Mouse (Mus musculus): ENCODE results near the gene Gpr61.

Gene Gpr61

DNA sequence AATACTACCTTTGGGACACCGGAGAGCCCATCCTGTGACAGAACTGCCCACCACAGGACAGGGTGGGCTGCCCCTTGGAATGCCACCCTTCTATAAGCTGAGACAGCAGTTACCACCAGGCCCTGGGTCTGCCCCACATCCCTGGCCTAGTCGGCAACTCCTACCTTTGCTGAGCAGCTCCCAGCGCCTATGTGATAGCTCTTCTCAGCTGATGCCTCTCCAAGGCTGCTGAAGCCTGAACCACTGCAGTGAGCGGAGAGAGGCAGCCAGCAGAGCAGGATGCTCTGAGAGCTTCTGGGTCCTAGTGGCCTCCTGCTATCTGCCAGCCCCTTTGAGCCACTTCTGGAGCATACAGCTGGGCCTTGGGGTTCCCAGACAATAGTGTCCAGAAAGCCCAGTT lies at the start of gene Gpr61:
Gene Gpr61 (minus strand): TSS at position 227 of the 400 bp plus-strand sequence.
- DNase-seq (ENCODE audit: low read depth, low spot score), result no peak

DNA sequence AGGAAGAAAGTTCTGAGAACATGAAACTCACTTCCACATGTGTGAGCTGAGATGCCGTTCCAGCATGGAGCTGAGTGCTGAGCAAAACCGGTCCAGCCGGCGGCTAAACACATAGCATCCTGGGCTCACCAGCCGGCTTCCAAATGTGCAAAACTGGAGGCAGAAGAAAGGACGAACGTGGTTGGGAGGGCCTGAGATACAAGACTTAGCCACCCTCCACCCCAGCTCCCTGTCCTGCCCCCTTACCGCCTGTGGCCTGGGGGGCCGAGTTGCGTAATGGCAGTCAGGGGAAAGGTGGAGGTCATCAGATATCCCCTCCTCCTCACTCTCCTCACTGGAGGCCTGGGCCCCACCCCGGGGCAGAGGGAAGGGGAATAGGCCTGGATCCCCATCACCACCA lies 49.8 kb upstream of the Gpr61 start:
- DNase-seq (ENCODE audit: low read depth, low spot score), result no peak

DNA sequence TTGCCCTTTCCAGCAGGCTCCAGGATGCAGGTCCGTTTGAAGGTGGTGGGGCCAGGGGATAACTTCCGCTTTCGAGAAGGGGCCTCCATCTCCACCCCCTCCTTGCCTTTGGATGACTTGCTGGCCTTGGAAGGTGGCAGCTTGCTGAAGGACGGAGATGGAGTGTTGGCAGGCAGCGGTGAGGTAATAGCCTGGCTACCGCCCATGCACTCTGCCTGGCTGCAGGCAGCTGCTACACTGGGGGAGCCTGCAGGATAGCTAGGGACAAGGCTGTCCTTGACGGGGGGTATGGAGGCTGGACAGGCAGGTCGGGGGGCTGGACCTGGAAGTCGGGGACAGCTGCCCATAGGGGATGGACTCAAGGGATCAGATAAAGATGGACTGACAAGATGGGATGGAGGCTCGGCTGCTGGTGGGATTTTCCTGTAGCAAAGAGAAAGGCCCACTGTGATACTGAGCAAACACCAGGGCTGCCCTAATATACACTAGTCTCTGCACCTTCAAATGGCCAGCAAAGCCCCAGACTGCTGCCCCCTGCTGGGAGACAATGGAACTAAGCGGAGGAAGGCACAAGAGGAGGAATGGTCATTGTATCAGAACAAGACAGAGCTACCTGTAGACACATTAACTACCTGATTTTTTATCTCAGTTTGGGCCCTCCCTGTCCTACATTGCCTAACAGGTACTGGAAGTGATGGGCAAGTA lies 49.1 kb upstream of the Gpr61 start:
- DNase-seq (ENCODE audit: low read depth, low spot score), result no peak

DNA sequence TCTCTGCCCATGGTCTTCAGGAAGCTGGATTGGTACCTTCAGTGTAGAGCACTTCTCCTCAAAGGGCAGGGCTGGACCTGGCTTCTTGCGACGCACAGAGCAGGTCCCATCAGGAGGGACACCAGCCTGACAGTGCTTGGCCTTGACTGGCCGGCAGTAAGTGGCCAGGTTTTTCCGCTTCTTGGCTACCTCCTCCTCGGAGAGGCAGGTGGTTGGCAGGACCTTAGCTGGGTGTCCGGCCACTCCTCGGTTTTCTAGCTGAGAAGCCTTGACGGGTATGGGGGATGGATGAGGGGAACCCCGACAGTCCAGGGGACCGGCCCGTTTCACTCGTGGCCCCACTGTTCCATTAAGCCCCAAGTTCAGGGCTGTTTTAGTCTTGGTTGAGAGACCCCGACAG lies 48.5 kb upstream of the Gpr61 start:
- no peak for DNase-seq (ENCODE audit: low read depth, low spot score)

- DNase-seq (ENCODE audit: low read depth, low spot score), result no peak
Measured at GRCm38 (mm10) chr3:108202506-108202905, 47.8 kb upstream of the Gpr61 start.

GRCm38 (mm10) chr3:108200329-108201323 lies 45.9 kb upstream of the Gpr61 start, which contains the start of gene Cyb561d1:
Gene Cyb561d1 (minus strand): TSS chr3:108201212.
- DNase-seq (ENCODE audit: low read depth, low spot score), result peak; percentile 62

GRCm38 (mm10) chr3:108199231-108199630 lies 44.5 kb upstream of the Gpr61 start:
- no peak for DNase-seq (ENCODE audit: low read depth, low spot score)

DNA sequence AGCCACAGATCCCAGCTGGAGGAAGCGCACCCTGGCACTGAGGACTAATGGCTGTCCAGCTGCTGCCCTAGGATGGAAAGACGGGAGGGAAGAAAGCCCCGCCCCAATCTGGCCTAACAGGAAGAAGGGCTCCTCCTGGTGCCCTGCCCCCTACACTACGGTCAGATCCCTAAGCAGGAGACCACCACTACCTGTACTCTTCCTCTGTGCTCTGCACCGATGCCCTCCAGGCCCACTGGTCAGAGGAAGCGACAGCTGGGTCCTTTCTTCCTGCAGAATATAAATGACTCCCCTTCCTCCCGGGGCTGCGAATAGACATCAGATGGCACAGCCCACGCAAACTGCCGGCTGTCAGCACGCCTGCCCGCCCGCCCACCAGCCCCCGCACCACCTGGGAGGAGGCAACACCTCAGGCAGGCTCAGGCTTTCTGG lies 42.4 kb upstream of the Gpr61 start:
- DNase-seq (ENCODE audit: low read depth, low spot score), result no peak

- no peak for DNase-seq (ENCODE audit: low read depth, low spot score)
Measured at GRCm38 (mm10) chr3:108195941-108196590, 41.4 kb upstream of the Gpr61 start.

DNA sequence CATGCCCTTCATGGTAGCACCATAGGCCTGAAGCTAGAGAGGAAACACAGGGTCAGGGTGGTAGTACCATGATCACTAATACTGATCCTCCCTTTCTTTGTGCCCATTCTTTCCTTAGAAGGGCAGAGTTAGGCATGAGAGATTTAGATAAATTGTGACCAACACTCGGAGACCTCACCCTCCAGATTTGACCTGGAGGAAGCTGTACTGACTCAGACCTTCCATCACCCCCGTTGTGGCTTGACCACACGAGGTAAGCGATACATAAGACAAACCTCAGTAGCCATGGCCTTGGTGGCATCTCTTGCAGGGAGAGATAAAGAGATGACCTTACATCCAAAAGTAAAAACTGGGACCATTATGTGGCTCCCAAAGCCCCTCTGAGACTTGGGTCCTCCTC lies 40.6 kb upstream of the Gpr61 start:
- DNase-seq (ENCODE audit: low read depth, low spot score), result no peak

GRCm38 (mm10) chr3:108193686-108194085 lies 39.0 kb upstream of the Gpr61 start:
- no peak for DNase-seq (ENCODE audit: low read depth, low spot score)

GRCm38 (mm10) chr3:108189897-108190296 lies 35.2 kb upstream of the Gpr61 start:
- DNase-seq (ENCODE audit: low read depth, low spot score), result no peak

- no peak for DNase-seq (ENCODE audit: low read depth, low spot score)
Measured at GRCm38 (mm10) chr3:108188716-108189490, 34.2 kb upstream of the Gpr61 start.

DNA sequence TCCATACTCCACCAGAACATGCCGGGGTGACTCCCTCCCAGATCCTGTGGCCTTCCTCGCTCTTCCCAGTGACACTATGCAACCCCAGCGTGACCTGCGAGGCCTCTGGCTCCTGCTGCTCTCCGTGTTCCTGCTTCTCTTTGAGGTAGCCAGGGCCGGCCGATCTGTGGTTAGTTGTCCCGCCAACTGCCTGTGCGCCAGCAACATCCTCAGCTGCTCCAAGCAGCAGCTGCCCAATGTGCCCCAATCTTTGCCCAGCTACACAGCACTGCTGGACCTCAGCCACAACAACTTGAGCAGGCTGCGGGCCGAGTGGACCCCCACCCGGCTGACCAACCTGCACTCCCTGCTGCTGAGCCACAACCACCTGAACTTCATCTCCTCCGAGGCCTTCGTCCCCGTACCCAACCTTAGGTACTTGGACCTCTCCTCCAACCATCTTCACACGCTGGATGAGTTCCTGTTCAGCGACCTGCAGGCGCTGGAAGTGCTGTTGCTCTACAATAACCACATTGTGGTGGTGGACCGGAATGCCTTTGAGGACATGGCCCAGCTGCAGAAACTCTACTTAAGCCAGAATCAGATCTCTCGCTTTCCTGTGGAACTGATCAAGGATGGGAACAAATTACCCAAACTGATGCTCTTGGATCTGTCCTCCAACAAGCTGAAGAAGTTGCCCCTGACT lies 32.6 kb upstream of the Gpr61 start:
- DNase-seq (ENCODE audit: low read depth, low spot score), result no peak

GRCm38 (mm10) chr3:108186098-108187047 lies 31.7 kb upstream of the Gpr61 start, which contains the start of gene Amigo1:
Gene Amigo1 (plus strand): TSS chr3:108186335.
- no peak for DNase-seq (ENCODE audit: low read depth, low spot score)

DNA sequence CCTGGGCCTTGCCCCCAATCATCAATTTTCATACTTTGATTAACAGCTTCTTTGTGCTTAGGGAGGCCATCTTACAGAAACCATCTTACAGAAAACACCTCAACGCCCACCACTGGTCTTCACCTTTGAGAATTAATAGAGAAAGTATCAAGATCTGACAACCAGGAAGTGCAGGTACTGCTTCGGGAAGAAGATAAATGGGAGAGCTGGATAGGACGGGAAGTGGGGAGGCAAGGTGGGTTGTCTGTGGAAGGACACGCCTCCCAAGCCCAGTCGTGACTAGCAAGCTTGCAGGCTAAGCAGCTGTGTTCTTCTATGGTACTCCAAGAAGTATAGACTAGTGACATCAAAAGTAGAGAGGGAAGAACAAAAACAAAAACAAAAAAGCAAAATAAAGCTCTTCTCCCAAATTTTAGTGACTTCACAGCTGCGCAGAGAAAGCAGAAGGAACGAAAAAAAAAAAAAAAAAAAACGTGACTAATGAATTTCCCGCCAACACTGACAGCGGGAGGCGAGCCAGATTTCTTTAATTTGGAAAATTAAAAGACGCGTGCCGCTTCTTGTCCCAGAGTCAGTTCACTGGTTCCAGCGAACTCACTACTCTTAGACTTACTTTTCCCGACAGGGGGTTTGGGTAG lies 30.9 kb upstream of the Gpr61 start:
- DNase-seq (ENCODE audit: low read depth, low spot score), result no peak

GRCm38 (mm10) chr3:108184742-108185141 lies 30.1 kb upstream of the Gpr61 start:
- no peak for DNase-seq (ENCODE audit: low read depth, low spot score)

GRCm38 (mm10) chr3:108180514-108180913 lies 25.8 kb upstream of the Gpr61 start:
- no peak for DNase-seq (ENCODE audit: low read depth, low spot score)
